Mouse (Mus musculus) small intestine, adult 2 months (tissue): ENCODE results near the gene Gm21190.
"Not testable (repeated sequence)": the region's sequence is repeated elsewhere in the genome, so short reads cannot be mapped to it uniquely, and the experiment has no call there.

ENCODE experiments used
- CTCF ChIP-seq: fragments of 200-500 bp; IDR thresholded peaks from 2 replicates; pipeline ENCODE4 v1.5.1; 2012; ENCODE audit warnings: low read depth, mild to moderate bottlenecking, control low read depth, inconsistent platforms, low read length, moderate library complexity, mixed read lengths; ENCODE audit not compliant: insufficient replicate concordance, insufficient read length; ENCODE audit errors: extremely low read depth
- POLR2A ChIP-seq: fragments of 200-500 bp; IDR thresholded peaks from 2 replicates; pipeline ENCODE4 v1.6.1; 2012; ENCODE audit warnings: low read depth, mild to moderate bottlenecking, control low read depth, inconsistent platforms, low read length, moderate library complexity

- not testable (repeated sequence) for TF ChIP-seq POLR2A, CTCF
These were observed 21.1 kb downstream of the Gm21190 start for GRCm38 (mm10) chr5:15507757-15508459.
